Mouse (Mus musculus): ENCODE measurements around the gene Tmem56.

The Tmem56 gene

DNA sequence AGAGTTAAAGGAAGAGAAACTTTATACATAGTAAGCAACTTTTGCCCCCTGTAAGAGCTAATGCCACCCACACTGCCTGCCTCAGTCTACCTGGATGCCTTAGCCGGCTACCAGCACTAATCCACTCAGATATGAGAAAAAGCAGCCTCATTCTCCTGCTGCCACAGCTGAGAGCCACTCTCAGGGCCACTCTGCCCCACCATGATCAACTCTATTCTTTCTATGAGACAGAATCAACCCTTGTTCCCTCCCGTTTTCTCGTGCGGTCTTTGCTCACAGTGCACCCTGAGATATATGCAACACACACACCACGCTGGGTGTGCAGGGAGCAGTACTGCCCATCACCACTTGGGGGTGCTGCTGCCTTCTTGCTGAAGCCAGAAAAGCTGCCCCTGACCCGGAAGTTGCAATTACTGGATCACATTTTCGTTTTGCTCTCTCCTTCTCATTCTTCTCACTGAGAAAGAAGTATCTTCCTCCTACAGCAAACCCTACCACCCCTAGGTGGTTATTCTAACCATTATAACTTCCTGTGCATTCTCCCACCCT lies 119.6 kb downstream of the Tmem56 start:
- DNase-seq = peak; percentile 96

- DNase-seq = peak; percentile 71
Observed at GRCm38 (mm10) chr3:121161661-121162060, 121.2 kb downstream of the Tmem56 start.

DNA sequence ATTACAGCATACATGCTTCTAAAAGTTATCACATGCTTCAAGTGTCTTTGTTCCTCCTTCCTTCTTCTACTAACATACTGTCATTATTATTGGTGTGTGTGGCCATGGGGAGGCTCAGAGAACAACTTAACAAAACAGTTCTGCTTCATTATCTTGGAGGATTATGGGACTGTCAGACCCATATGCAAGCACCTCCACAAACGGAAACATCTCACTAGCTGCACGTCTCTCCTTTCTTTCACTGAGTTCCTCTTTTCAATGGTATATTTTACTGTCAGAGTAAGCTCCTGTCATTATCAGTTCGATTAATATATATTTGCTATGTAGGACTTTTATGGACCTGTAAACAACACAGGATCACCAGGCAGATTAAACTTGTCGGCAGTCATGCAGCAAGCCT lies 122.5 kb downstream of the Tmem56 start:
- DNase-seq = no peak

GRCm38 (mm10) chr3:121159566-121159965 lies 123.3 kb downstream of the Tmem56 start:
- DNase-seq = no peak

DNA sequence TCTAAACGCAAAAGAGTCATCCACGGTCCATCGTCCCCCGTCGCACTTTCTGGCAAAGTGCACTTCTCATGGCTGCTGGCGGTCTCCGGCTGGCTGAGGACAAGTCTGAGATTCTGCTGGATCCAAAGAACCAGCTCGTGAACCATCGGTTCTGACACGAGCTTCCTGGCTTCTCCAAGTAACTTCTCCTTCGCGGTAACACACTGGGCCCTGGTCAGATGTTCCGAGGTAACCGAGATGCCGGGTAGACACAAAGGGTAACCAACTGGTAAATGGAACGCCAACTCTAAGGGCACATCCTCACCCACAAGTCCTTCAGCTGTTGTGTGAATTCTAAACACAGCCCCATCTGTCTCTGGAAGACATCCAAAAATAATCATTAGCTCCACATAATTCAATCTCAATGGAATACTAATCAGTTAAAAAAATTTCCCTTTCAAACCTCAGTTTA lies 124.0 kb downstream of the Tmem56 start:
- no peak for DNase-seq

- no peak for DNase-seq
Observed at GRCm38 (mm10) chr3:121157546-121158330, 125.2 kb downstream of the Tmem56 start.

GRCm38 (mm10) chr3:121156451-121157186 lies 126.3 kb downstream of the Tmem56 start:
- no peak for DNase-seq

- no peak for DNase-seq
Observed at GRCm38 (mm10) chr3:121156043-121156442, 126.9 kb downstream of the Tmem56 start.

Measured in thymus, postnatal 4 days (tissue).